Mouse (Mus musculus) midbrain, embryonic 10.5 days (tissue): ENCODE measurements around the gene Egln1. TPM values are rescaled to one million over a fixed set of nuclear protein-coding genes. Genes with fewer than 3 reads are reported as not detected.

Experiments used
- DNase-seq: peaks from one replicate; pipeline ENCODE4 v3.0.0-alpha.2; 2017; ENCODE audit warnings: low spot score
- H3K27ac ChIP-seq: fragments of 300-500 bp; sonication (generic); replicated peaks from 2 replicates; pipeline ENCODE4 v1.5.1; 2016; ENCODE audit warnings: mild to moderate bottlenecking
- H3K27me3 ChIP-seq: fragments of 300-500 bp; sonication (generic); 2 replicates; pipeline ENCODE4 v1.6.1; 2016; ENCODE audit warnings: low read depth, mild to moderate bottlenecking; ENCODE audit not compliant: poor library complexity, severe bottlenecking
- H3K36me3 ChIP-seq: fragments of 300-500 bp; sonication (generic); 2 replicates; pipeline ENCODE4 v1.6.1; 2016; ENCODE audit warnings: mild to moderate bottlenecking, moderate library complexity
- H3K4me1 ChIP-seq: fragments of 300-500 bp; sonication (generic); 2 replicates; pipeline ENCODE4 v1.6.1; 2016
- H3K4me3 ChIP-seq: fragments of 300-500 bp; sonication (generic); 2 replicates; pipeline ENCODE4 v1.5.1; 2016; ENCODE audit warnings: mild to moderate bottlenecking, moderate library complexity
- H3K9me3 ChIP-seq: fragments of 300-500 bp; sonication (generic); replicated peaks from 2 replicates; pipeline ENCODE4 v1.6.1; 2016; ENCODE audit warnings: mild to moderate bottlenecking
- WGBS: fragments of 180-500 bp; shearing (Covaris S2); methylation state at CpG from one replicate; pipeline ENCODE4 v1.1.7; 2016; 5-methylcytosine and 5-hydroxymethylcytosine counted together
- polyA plus RNA-seq: library from polyadenylated mRNA; unstranded; fragments of >200 nt; fragmentation: Nextera tagmentation; extraction: Ambion mirVana; gene quantifications from 2 replicates; pipeline ENCODE4 v1.2.1, GENCODE M21; 2016

Egln1 gene
- polyA plus RNA-seq, 1 experiment from 2014 or later: 11.9 TPM

DNA sequence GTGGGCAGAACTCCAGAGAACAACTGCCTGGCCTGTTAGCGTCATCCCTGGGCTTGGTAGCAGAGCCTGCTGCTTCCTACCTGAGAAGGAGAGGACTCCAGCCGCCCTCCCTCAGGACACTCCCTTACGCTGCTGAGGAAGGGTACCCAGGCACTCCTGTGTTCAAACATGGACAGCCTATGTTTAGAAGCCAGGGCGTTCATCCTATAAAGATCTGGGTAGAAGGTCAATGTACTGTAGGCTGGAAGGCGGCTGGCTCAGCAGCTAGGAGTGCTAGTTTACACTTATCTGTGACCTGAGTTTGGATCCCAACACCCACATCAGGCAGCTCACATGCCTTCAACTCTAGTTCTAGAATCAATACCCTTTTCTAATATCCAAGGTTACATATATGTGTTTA lies 14.1 kb upstream of the Egln1 start:
- H3K4me3 ChIP-seq: no peak overlapping the region
- H3K9me3 ChIP-seq: no peaks in the 10 kb centered on the region
- no peak for DNase-seq
- WGBS: 94% methylated on average over 5 of the region's 5 CpGs
- no peak overlapping the region for H3K27ac ChIP-seq
- no peaks in the 10 kb centered on the region for H3K27me3 ChIP-seq
- H3K4me1 ChIP-seq: peaks cover 18% of the 10 kb centered on the region
- H3K36me3 ChIP-seq: no peaks in the 10 kb centered on the region

DNA sequence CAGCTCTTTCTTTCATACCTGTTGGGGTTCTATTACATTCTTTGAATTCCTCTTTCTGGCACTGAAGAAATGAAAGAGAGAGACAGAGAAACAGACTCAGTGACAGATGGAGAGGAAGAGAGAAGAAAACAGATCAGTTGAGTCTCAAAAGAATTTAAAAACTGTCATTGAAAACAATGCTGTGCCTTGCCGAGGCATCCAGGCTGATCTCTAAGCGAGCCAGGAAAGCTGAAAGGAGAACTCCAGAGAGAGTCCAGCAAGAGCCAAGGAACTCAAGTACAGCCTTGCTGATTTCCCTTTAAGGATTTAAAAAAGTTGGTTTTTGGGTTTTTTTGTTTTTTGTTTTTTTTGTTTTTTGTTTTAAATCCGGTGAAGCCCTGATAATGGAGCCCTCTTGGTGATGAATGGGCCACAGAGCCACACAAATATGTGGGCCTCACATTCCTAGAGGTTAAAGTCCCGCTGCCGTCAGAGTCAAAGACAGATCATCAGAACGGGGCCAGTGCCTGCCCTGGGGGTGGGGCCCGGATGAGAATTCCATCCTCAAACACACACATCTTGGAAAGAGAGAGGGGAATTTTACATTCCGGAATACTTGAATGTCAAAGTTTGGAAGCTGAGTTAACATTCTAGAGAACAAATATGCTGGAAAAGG lies 11.2 kb upstream of the Egln1 start:
- 32% methylated on average over 8 of the region's 8 CpGs for WGBS
- Histone ChIP-seq H3K27me3 (no peaks in the 10 kb centered on the region), H3K27ac (0 out of 2 replicates have a peak overlapping the region, but pooled peaks have one; percentile 61), H3K4me1 (peaks cover 18% of the 10 kb centered on the region), H3K36me3 (no peaks in the 10 kb centered on the region), H3K9me3 (no peaks in the 10 kb centered on the region), H3K4me3 (no peak overlapping the region)
- no peak for DNase-seq

DNA sequence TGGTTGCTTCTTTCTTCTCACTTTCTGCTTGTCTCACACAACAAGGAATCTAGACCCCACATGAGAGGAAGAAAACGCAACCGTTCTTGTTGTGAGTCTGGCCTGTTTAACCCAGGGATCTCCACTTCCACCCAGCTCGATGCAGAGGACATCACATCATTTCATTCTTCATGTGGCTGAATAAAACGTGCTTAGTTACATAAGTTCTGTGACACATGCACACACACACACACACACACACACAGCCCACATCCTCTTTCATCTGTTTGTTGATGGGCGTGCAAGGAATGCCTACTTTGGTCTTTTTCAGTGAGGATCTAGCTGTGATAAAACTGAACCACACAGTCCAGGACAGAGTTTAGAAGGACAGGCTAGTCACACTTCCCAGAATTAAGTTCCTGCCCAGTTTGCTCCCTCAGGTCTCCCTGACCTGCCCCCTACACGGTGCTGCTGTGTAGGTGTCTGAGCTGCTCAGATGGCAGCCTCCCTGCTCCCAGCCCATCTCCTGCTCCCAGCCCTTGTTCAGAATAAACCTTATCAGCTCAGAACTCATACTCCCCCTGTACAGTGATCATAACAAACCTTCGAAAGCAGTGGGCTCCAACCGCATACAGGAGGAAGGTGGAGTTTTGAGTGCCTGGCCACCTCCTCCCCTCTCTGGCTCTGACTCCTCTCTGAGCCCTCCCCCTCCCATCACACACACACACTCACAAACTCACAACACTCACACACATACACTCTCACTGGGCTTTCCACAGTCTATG lies 10.5 kb upstream of the Egln1 start:
- H3K4me3 ChIP-seq: no peak overlapping the region
- H3K9me3 ChIP-seq: no peaks in the 10 kb centered on the region
- H3K36me3 ChIP-seq: no peaks in the 10 kb centered on the region
- H3K27ac ChIP-seq: peak overlapping the region; percentile 61; the same call in 1 of the 2 replicates
- peaks cover 18% of the 10 kb centered on the region for H3K4me1 ChIP-seq
- WGBS: 79% methylated on average over 8 of the region's 8 CpGs
- no peaks in the 10 kb centered on the region for H3K27me3 ChIP-seq
- DNase-seq: no peak

DNA sequence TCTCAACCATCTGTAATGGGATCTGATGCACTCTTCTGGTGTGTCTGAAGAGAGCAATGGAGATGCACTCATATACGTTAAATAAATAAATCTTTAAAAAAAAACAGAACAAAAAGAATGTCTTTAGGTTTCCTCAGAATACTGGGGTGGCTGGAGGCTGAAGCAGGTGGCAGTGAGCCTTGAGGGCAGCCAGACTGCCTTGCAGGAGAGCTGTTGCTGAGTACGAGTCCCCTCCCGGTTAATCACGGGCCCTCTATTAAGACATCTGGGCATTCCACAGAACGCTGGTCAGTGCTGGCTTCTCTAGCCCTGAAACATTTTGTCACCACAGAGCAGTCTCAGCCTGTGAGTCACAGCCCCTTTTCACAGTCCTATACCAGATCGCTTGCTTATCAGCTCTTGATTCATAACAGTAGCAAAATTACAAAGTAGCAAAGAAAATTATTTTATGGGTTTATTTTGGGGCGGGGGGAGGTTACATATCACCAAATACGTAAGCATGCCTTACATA lies 5.5 kb upstream of the Egln1 start:
- WGBS: 85% methylated on average over 8 of the region's 8 CpGs
- no peaks in the 10 kb centered on the region for H3K36me3 ChIP-seq
- no peak overlapping the region for H3K4me3 ChIP-seq
- no peaks in the 10 kb centered on the region for H3K27me3 ChIP-seq
- H3K27ac ChIP-seq: no peak overlapping the region
- peaks cover 22% of the 10 kb centered on the region for H3K4me1 ChIP-seq
- H3K9me3 ChIP-seq: no peaks in the 10 kb centered on the region
- DNase-seq: no peak

DNA sequence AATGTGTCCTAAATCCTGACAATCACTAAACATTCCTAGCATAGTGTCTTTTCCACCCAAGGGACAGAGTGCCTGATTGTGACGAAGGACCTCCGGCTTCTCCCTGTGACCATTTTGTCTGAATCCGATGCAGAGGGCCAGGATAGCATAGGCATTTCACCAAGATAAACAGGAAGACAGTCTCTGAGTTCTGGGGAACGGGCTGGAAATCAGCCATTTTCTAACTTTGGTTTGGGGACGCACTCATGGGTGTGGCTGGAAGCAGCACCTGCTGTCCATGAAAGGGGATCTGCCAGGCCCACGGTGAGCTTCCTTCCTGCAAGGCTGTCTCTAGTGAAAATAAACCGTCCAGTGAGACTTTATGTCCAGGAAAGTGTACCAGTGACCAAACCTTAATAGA lies 4.1 kb upstream of the Egln1 start:
- peaks cover 17% of the 10 kb centered on the region for H3K4me1 ChIP-seq
- no peaks in the 10 kb centered on the region for H3K27me3 ChIP-seq
- no peak overlapping the region for H3K27ac ChIP-seq
- DNase-seq: no peak
- no peaks in the 10 kb centered on the region for H3K9me3 ChIP-seq
- no peak overlapping the region for H3K4me3 ChIP-seq
- no peaks in the 10 kb centered on the region for H3K36me3 ChIP-seq
- 85% methylated on average over 7 of the region's 7 CpGs for whole genome bisulfite sequencing

DNA sequence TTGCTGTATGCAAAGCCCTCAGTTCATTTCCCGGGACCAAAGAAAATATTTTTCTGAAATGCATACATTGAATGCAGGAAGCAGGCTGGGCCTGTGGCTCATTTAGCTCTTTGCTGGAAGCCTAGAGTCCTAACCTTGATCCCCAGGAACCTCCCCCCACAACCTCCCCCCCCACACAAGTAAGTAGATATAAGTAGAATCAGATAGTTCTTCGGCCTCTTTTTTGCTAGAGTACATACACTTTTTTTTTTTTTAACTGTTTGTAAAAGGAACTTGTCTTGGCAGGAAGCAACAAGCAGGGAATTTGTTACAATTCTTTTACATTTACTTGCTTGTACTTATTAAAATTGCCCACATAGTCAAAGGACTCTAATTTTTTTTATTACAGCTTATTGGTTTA lies 1.7 kb upstream of the Egln1 start:
- Histone ChIP-seq H3K9me3 (no peaks in the 10 kb centered on the region), H3K27ac (no peak overlapping the region; the same call in 1 of the 2 replicates), H3K4me3 (peak overlapping the region; percentile 95), H3K36me3 (no peaks in the 10 kb centered on the region), H3K4me1 (peaks cover 31% of the 10 kb centered on the region), H3K27me3 (no peaks in the 10 kb centered on the region)
- 85% methylated on average over 2 of the region's 2 CpGs for WGBS
- no peak for DNase-seq

DNA sequence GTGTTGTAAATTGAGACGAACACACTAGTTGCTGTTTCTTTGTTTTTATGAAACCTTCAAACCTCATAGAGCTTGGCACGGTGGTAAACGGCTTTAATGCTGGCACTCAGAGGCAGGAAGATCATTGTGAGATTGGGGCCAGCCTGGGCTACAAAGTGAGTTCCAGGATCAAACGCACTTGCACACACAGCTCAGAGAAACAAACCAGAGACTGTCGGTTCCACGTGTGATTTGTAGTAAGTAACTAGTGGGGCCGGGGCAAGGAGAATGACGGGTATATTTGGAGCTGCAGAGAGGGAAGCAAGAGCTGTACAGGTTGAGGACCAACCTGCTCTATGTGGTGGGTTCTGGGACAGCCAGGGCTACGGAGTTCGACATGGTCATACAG lies 939 bp upstream of the Egln1 start:
- peak overlapping the region; percentile 90 for H3K27ac ChIP-seq
- peak overlapping the region; percentile 95 for H3K4me3 ChIP-seq
- peak; percentile 26 for DNase-seq
- H3K4me1 ChIP-seq: peaks cover 39% of the 10 kb centered on the region
- WGBS: 52% methylated on average over 10 of the region's 10 CpGs
- no peaks in the 10 kb centered on the region for H3K27me3 ChIP-seq
- H3K9me3 ChIP-seq: no peaks in the 10 kb centered on the region
- H3K36me3 ChIP-seq: 0 out of 2 replicates have a peak, but pooled peaks cover 3% of the 10 kb centered on the region

DNA sequence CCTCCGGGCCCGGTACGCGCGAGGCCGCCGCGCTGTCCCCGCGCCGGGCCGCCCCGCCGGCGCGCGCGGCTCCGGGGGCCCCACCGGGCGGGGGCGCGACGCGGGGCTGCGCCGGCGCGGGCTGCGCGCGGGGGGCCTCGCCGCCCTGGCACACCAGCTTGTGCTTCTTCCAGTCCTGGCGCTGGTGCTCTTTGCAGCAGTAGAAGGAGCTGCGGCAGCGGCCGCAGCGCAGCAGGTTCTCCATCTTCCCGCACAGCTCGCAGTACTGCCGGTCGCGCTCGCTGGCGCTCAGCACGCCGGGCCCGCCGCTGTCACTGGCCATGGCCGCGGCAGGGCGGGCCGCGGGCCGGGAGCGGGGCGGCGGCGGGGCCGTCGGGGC lies 402 bp downstream of the Egln1 start:
- peak overlapping the region; percentile 90 for H3K27ac ChIP-seq
- H3K27me3 ChIP-seq: no peaks in the 10 kb centered on the region
- H3K9me3 ChIP-seq: no peaks in the 10 kb centered on the region
- WGBS: 4% methylated on average over 58 of the region's 62 CpGs
- peak overlapping the region; percentile 95 for H3K4me3 ChIP-seq
- DNase-seq: peak; percentile 47
- H3K4me1 ChIP-seq: peaks cover 51% of the 10 kb centered on the region
- H3K36me3 ChIP-seq: peaks cover 17% of the 10 kb centered on the region; the same call in 1 of the 2 replicates

DNA sequence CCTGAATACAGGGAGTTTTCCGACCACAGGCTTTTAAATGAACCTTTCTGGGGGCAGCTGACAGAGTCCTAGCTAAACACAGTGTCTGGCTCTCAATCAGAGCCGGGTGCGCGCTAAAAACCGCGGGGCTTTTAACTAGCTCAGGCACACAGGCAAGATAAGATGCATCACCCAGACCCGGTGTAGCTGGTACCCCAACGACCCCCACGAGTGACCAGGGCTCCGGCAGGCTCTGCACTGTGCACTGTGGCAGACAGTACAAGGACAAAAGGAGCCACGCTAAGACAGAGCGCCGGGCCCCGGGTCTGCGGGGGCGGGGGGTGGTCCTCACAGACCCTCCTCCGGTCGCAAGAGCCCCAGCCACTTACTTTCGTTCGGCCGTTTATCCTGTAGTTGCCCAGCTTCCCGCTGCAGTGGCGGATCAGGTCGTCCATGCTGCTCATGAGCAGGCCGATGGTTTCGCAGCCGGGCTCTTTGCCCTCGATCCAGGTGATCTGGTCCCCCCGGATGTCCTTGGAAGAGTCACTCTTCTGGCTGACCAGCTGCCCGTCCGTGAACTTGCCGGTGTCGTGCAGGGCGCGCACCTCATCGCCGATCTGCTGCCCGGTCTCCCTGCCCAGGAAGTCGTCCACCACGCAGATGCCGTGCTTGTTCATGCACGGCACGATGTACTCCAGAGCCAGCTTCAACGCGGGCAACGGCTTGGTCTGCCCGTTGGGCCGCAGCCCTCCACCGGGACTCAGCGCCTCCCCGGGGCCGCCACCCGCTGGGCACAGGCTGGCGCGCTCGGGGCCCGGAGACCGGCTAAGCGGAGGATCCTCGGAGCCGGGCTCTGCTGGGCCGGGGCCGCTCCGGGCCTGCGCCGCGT lies 1.0 kb downstream of the Egln1 start:
- Histone ChIP-seq H3K4me3 (peak overlapping the region; percentile 95), H3K4me1 (peaks cover 57% of the 10 kb centered on the region), H3K9me3 (no peaks in the 10 kb centered on the region), H3K27ac (peak overlapping the region; percentile 90), H3K36me3 (peaks cover 21% of the 10 kb centered on the region; the same call in 1 of the 2 replicates), H3K27me3 (no peaks in the 10 kb centered on the region)
- WGBS: under 1% methylated on average over 67 of the region's 67 CpGs
- DNase-seq: peak; percentile 68

DNA sequence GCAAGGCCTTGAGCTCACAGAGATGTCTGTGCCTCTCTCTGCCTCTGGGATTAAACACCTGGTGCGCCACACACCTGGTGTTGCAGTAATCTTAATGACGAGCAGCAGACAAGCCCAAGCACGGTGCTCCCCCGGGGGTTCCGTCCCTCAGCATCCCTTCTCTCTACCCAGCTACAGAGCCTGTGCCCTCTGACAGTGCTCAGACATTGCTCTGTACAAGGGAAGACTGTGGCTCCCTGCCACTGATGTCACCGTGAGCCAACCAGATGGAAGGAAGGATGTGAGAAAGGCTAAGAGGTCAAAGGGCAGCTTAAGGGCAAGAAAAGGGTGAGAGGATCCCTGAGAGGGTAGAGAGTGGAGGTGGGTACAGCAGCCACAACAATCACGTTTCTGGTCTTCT lies 4.7 kb downstream of the Egln1 start:
- 58% methylated on average over 7 of the region's 7 CpGs for WGBS
- DNase-seq: no peak
- no peak overlapping the region for H3K27ac ChIP-seq
- peaks cover 42% of the 10 kb centered on the region for H3K4me1 ChIP-seq
- H3K36me3 ChIP-seq: peaks cover 50% of the 10 kb centered on the region
- no peaks in the 10 kb centered on the region for H3K27me3 ChIP-seq
- H3K9me3 ChIP-seq: no peaks in the 10 kb centered on the region
- 0 out of 2 replicates have a peak overlapping the region, but pooled peaks have one; percentile 7 for H3K4me3 ChIP-seq

DNA sequence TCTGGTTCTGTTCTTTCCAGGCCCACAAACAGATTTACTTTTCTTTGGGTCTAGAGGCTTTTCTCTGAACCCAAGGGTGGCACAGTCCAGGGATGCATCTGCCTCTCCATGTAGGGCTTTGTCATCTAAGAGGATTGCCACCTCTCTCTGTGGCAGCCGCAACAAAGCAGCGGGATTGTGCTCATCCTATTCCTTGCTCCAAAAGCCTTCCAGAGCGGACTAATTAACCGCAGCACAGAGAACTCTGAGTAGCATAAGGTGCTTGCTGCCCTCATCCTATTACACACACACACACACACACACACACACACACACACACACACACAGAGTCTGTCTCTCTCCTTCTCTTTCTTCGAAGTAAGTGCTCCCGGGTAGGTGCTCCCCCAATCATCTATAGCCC lies 5.3 kb downstream of the Egln1 start:
- H3K4me1 ChIP-seq: peaks cover 42% of the 10 kb centered on the region
- WGBS: 91% methylated on average over 6 of the region's 6 CpGs
- peaks cover 56% of the 10 kb centered on the region for H3K36me3 ChIP-seq
- H3K9me3 ChIP-seq: no peaks in the 10 kb centered on the region
- H3K4me3 ChIP-seq: no peak overlapping the region
- DNase-seq: no peak
- no peaks in the 10 kb centered on the region for H3K27me3 ChIP-seq
- no peak overlapping the region for H3K27ac ChIP-seq

DNA sequence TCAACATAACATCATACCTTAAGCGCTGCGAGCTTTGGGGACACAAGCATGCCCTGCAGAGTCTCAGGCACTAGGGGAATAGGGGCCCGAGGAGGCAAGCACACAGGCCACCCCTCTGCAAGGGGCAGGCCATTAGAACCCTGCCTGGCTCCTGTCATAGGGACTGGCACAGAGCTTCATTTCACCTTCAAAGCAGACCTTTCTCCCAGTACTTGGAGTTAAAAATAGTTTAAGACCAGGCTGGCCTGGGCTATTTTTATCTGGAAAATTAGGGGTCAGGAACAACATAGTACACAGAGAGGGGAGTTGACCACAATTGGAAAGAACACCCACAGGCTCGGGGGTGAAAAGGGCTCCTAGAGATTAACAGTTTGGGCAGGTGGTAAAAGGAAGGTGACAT lies 11.8 kb downstream of the Egln1 start:
- DNase-seq: no peak
- Histone ChIP-seq H3K4me1 (no peaks in the 10 kb centered on the region), H3K27ac (no peak overlapping the region), H3K9me3 (no peaks in the 10 kb centered on the region), H3K27me3 (no peaks in the 10 kb centered on the region), H3K4me3 (no peak overlapping the region), H3K36me3 (peaks cover 71% of the 10 kb centered on the region)
- WGBS: 92% methylated on average over 4 of the region's 4 CpGs
